Mouse (Mus musculus) kidney, adult 2 months (tissue): ENCODE results near the gene D8Ertd738e.

ENCODE experiments used
- CTCF ChIP-seq: fragments of 200-500 bp; conservative IDR thresholded peaks from 2 replicates; pipeline ENCODE4 v1.5.1; 2011; ENCODE audit warnings: low read depth, mild to moderate bottlenecking, control low read depth, low read length, moderate library complexity, mixed read lengths; ENCODE audit not compliant: insufficient read depth, insufficient read length
- POLR2A ChIP-seq: fragments of 200-500 bp; IDR thresholded peaks from one replicate; pipeline ENCODE4 v1.6.1; 2011; ENCODE audit warnings: low read depth, low read length, control low read depth

DNA sequence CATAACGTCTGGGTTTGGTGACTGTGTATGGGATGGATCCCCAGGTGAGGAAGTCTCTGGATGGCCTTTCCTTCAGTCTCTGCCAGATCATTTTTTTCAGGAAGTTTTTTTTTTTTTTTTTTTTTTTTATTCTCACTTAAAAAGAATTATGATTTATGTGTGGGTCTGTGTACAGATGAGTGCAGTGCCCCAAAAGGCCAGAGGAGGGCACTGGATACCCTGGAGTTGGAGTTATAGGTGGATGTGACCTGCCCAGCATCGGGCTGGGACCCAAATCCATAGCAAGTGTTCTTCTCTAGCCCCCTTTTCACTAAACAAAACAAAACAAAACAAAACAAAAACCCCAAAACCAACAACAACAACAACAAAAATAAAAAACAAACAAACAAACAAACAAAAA is 39.4 kb upstream of the D8Ertd738e start:
- TF ChIP-seq CTCF (peak; percentile 51), POLR2A (no peak)
